Mouse (Mus musculus): ENCODE results near the gene Polr2c.

GRCm38 (mm10) chr8:94811654-94812053 is 45.6 kb upstream of the Polr2c start:
- TF ChIP-seq HCFC1 (IDR thresholded peaks at IDR 0.05; ENCODE audit: low read depth, low read length) (no peak), POLR2A (IDR thresholded peaks at IDR 0.05; ENCODE audit: low read depth, low read length) (no peak), EP300 (IDR thresholded peaks at IDR 0.05; ENCODE audit: low read length) (no peak), NELFE (IDR thresholded peaks at IDR 0.05; ENCODE audit: low read depth, low read length) (no peak), CHD2 (IDR thresholded peaks at IDR 0.05; ENCODE audit: low read length) (no peak), GABPA (IDR thresholded peaks at IDR 0.05; ENCODE audit: insufficient replicate concordance, low read depth, low read length) (no peak), JUND (conservative IDR thresholded peaks at IDR 0.05; ENCODE audit: low read depth, low read length) (no peak)

Measured in CH12.LX (cell line).